Mouse (Mus musculus) neural tube, embryonic 12.5 days (tissue): ENCODE measurements around the gene Mras. TPM values are rescaled to one million over a fixed set of nuclear protein-coding genes. Genes with fewer than 3 reads are reported as not detected.

Experiments
- ATAC-seq: fragments of 200-750 bp; cut with Nextera tagmentation; 2 replicates; pipeline ENCODE4 v1.8.0; 2017; ENCODE audit warnings: low read depth, mild to moderate bottlenecking, moderate TSS enrichment, moderate library complexity; ENCODE audit not compliant: low FRiP score
- H3K27ac ChIP-seq: fragments of 300-500 bp; sonication (generic); 2 replicates; pipeline ENCODE4 v1.5.1; 2016
- H3K27me3 ChIP-seq: fragments of 300-500 bp; sonication (generic); replicated peaks from 2 replicates; pipeline ENCODE4 v1.6.1; 2016; ENCODE audit warnings: mild to moderate bottlenecking
- H3K36me3 ChIP-seq: fragments of 300-500 bp; sonication (generic); 2 replicates; pipeline ENCODE4 v1.6.1; 2016; ENCODE audit warnings: mild to moderate bottlenecking
- H3K4me1 ChIP-seq: fragments of 300-500 bp; sonication (generic); 2 replicates; pipeline ENCODE4 v1.6.1; 2016
- H3K4me2 ChIP-seq: fragments of 300-500 bp; sonication (generic); replicated peaks from 2 replicates; pipeline ENCODE4 v1.6.1; 2016; ENCODE audit warnings: mild to moderate bottlenecking
- H3K4me3 ChIP-seq: fragments of 300-500 bp; sonication (generic); 2 replicates; pipeline ENCODE4 v1.5.1; 2016
- H3K9ac ChIP-seq: fragments of 300-500 bp; sonication (generic); 2 replicates; pipeline ENCODE4 v1.6.1; 2016; ENCODE audit warnings: mild to moderate bottlenecking
- H3K9me3 ChIP-seq: fragments of 300-500 bp; sonication (generic); 2 replicates; pipeline ENCODE4 v1.6.1; 2016; ENCODE audit warnings: mild to moderate bottlenecking
- WGBS: fragments of 180-500 bp; shearing (Covaris S2); methylation state at CpG from one replicate; pipeline ENCODE4 v1.1.7; 2016; 5-methylcytosine and 5-hydroxymethylcytosine counted together
- polyA plus RNA-seq: library from polyadenylated mRNA; unstranded; fragments of >200 nt; fragmentation: Nextera tagmentation; extraction: Ambion mirVana; gene quantifications from 2 replicates; pipeline ENCODE4 v1.2.1, GENCODE M21; 2016

Gene Mras
- polyA plus RNA-seq, 1 experiment from 2014 or later = 27.5 TPM

DNA sequence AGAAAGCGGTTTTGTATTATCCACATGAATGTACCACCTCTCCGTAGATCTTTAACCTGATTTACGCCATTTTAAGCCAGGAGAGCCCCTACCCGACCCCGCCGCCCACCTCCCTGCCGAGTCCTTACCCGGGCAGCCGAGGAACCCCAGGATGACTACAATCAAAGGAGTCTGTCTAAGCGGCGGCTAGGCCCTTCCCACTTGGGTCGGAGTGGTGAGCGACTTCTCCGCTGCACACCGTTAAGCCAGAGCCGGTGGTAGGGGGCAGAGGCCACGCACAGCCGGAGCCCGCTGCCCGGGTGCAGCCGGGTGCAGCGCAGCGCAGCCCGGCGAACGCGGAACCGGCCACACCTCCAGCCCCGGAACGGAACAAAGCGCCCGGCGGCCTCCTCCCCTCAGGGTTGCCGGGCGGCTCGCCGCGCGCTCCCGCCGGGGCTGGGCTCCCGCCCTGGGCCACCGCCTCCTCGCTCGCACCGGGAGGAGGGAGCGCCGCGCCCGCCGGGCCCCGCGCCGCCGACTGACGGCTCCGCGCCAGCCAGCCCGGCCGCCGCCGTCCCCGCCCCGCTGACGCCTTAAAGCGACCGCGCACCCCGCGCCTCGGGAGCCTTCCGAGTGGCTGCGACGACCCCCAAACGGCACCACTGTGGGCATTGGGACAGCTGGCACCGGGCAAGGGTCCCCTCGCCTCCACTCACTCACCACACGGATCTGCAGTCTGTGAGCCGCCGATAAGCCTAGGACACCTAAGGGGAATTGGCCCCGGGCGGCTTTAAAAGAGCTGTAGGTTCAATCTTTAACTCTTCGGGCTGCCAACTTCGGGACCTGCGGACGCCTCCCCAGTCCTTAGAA lies 775 bp downstream of the Mras start:
- peak; percentile 72 for ATAC-seq
- Histone ChIP-seq H3K9ac (peak overlapping the region; percentile 87), H3K4me3 (peak overlapping the region; percentile 82), H3K4me1 (peaks cover 23% of the 10 kb centered on the region), H3K27ac (peak overlapping the region; percentile 72), H3K27me3 (peaks cover 17% of the 10 kb centered on the region), H3K9me3 (no peaks in the 10 kb centered on the region), H3K36me3 (no peaks in the 10 kb centered on the region), H3K4me2 (peak overlapping the region; percentile 86)
- under 1% methylated on average over 77 of the region's 86 CpGs for WGBS

DNA sequence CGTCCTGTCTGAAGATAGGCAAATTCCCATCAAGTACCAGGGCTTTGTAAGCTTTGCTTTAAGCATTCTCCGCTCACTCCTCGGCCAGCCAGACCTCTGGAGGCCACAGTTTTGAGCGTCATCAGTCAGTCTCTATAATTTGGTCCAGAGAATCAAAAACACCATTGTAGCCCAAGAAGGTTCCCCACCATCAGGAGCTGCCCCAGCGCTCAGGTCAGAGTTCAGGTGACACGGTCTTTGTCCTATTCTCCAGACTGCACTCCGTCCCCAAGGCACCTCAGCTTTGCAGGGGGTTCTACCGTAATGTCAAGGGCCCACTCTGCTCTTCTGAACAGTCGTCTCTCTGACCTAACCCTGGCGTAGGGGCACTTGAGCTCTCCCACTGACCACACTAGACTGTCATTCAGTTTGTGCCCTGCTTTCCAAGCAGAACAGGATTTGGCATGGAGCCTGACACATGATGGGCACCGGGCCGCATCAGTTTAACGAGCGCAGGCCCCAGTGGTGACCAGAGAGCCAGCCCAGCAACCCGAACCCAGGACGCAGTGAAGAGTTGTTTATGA lies 1.5 kb downstream of the Mras start:
- H3K4me2 ChIP-seq = peak overlapping the region; percentile 86
- peak overlapping the region; percentile 87 for H3K9ac ChIP-seq
- H3K27ac ChIP-seq = no peak overlapping the region
- no peaks in the 10 kb centered on the region for H3K36me3 ChIP-seq
- peaks cover 23% of the 10 kb centered on the region for H3K4me1 ChIP-seq
- peak overlapping the region; percentile 82 for H3K4me3 ChIP-seq
- no peaks in the 10 kb centered on the region for H3K9me3 ChIP-seq
- peaks cover 17% of the 10 kb centered on the region for H3K27me3 ChIP-seq
- peak; percentile 60 for ATAC-seq
- 18% methylated on average over 16 of the region's 16 CpGs for WGBS

GRCm38 (mm10) chr9:99434892-99435618 lies 2.1 kb downstream of the Mras start:
- no peaks in the 10 kb centered on the region for H3K9me3 ChIP-seq
- no peak overlapping the region for H3K27ac ChIP-seq
- H3K9ac ChIP-seq = peak overlapping the region; percentile 87
- peaks cover 23% of the 10 kb centered on the region for H3K4me1 ChIP-seq
- peak overlapping the region; percentile 82 for H3K4me3 ChIP-seq
- WGBS = 42% methylated on average over 14 of the region's 14 CpGs
- H3K27me3 ChIP-seq = peaks cover 17% of the 10 kb centered on the region
- no peaks in the 10 kb centered on the region for H3K36me3 ChIP-seq
- peak; percentile 53 for ATAC-seq
- peak overlapping the region; percentile 86 for H3K4me2 ChIP-seq

DNA sequence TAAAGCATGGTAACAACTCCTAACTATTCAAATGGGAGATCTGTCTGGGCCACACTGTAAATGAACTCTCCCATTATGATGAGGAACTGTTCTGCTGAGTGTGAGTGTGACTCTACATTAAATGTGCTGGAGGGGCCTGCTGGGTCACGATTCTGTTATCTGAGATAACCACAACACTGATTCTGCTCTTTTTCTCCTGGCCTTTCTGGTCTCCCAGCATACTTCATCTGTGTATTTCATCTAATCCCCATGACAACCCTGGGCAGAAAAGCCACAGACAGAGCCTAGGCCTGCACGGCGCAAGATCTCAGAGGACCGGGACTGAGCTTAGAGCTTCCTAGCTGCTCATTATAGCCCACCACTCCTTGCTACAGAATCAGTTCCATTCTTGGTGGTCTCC lies 4.7 kb downstream of the Mras start:
- Histone ChIP-seq H3K27me3 (peaks cover 3% of the 10 kb centered on the region), H3K9ac (no peak overlapping the region), H3K4me3 (no peak overlapping the region), H3K27ac (no peak overlapping the region), H3K4me2 (no peak overlapping the region), H3K36me3 (no peaks in the 10 kb centered on the region), H3K4me1 (peaks cover 23% of the 10 kb centered on the region), H3K9me3 (no peaks in the 10 kb centered on the region)
- no peak for ATAC-seq
- WGBS = 87% methylated on average over 4 of the region's 4 CpGs

GRCm38 (mm10) chr9:99431963-99432362 lies 5.2 kb downstream of the Mras start:
- H3K4me1 ChIP-seq = peaks cover 22% of the 10 kb centered on the region
- no peak overlapping the region for H3K4me2 ChIP-seq
- no peaks in the 10 kb centered on the region for H3K9me3 ChIP-seq
- H3K9ac ChIP-seq = no peak overlapping the region
- H3K4me3 ChIP-seq = no peak overlapping the region
- H3K36me3 ChIP-seq = no peaks in the 10 kb centered on the region
- H3K27ac ChIP-seq = no peak overlapping the region
- WGBS = 87% methylated on average over 6 of the region's 6 CpGs
- ATAC-seq = no peak
- H3K27me3 ChIP-seq = no peaks in the 10 kb centered on the region

GRCm38 (mm10) chr9:99431346-99431745 lies 5.8 kb downstream of the Mras start:
- H3K4me2 ChIP-seq = no peak overlapping the region
- H3K9me3 ChIP-seq = no peaks in the 10 kb centered on the region
- H3K27ac ChIP-seq = no peak overlapping the region
- no peak overlapping the region for H3K4me3 ChIP-seq
- H3K36me3 ChIP-seq = no peaks in the 10 kb centered on the region
- H3K9ac ChIP-seq = no peak overlapping the region
- no peaks in the 10 kb centered on the region for H3K27me3 ChIP-seq
- 92% methylated on average over 8 of the region's 8 CpGs for WGBS
- H3K4me1 ChIP-seq = peaks cover 20% of the 10 kb centered on the region
- no peak for ATAC-seq

GRCm38 (mm10) chr9:99430806-99431205 lies 6.4 kb downstream of the Mras start:
- Histone ChIP-seq H3K9me3 (no peaks in the 10 kb centered on the region), H3K4me2 (no peak overlapping the region), H3K27ac (no peak overlapping the region), H3K4me3 (no peak overlapping the region), H3K9ac (no peak overlapping the region), H3K27me3 (no peaks in the 10 kb centered on the region), H3K36me3 (no peaks in the 10 kb centered on the region), H3K4me1 (peaks cover 19% of the 10 kb centered on the region)
- 82% methylated on average over 6 of the region's 6 CpGs for WGBS
- no peak for ATAC-seq

DNA sequence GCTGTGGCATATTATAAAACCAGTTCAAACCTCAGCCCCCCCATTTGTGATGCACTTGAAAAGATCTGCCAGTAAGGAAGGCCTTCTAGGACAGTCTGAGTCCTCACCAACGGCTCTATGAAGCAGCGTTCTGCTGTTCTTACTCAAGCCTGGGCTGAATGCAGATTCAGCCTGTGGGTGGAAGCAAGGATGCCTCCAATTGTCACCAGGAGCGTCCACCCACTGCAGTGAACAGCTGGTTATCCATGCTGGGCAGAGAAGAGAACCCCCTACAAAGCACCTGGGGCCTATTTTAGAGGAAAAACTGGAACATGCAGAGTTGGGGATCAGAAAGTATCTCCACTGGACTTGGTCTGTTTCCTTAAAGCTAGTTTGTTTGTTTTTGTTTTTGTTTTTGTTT lies 7.3 kb downstream of the Mras start:
- Histone ChIP-seq H3K27me3 (no peaks in the 10 kb centered on the region), H3K9ac (no peak overlapping the region), H3K9me3 (no peaks in the 10 kb centered on the region), H3K36me3 (no peaks in the 10 kb centered on the region), H3K27ac (no peak overlapping the region), H3K4me3 (no peak overlapping the region), H3K4me2 (no peak overlapping the region), H3K4me1 (peaks cover 13% of the 10 kb centered on the region)
- ATAC-seq = no peak
- 84% methylated on average over 3 of the region's 3 CpGs for WGBS

DNA sequence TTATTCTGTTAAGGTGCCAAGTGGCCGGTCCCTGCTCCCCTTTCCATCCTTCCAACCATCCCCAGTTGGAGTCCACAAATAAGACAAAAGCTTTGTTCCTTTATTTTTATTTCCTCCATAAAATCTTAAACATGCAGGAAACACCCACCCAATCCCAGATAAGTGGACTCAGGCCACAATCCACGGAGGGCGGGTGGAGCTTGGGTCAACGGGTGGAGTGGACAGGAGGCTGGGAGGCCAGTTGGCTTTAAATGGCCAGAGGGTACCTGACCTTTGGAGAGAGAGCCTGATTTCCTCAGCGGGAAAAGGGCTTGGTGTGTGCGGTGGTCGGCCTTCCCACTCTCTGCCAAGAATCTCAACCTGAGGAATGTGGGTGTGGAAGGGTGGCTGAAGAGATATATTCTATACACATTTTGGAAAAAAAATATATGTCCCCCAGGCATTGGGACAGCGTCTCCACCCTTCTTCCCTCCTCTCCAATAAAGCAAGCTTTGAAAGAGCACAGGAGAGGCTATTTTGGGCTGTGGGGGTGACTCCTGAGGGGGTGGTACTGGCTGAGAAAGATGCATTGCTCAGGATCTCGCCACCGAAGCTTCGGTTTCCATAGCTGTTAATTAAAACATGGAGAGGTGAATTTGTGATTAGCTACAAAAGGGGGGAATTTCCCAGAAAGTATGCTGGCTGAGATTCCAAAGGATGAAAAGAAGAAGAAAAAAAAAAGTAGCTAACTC lies 8.4 kb downstream of the Mras start:
- ATAC-seq = no peak
- H3K9ac ChIP-seq = no peak overlapping the region
- H3K36me3 ChIP-seq = no peaks in the 10 kb centered on the region
- no peak overlapping the region for H3K4me3 ChIP-seq
- H3K4me1 ChIP-seq = peaks cover 14% of the 10 kb centered on the region; the same call in 1 of the 2 replicates
- H3K27me3 ChIP-seq = no peaks in the 10 kb centered on the region
- 81% methylated on average over 11 of the region's 11 CpGs for WGBS
- no peaks in the 10 kb centered on the region for H3K9me3 ChIP-seq
- no peak overlapping the region for H3K4me2 ChIP-seq
- no peak overlapping the region for H3K27ac ChIP-seq

DNA sequence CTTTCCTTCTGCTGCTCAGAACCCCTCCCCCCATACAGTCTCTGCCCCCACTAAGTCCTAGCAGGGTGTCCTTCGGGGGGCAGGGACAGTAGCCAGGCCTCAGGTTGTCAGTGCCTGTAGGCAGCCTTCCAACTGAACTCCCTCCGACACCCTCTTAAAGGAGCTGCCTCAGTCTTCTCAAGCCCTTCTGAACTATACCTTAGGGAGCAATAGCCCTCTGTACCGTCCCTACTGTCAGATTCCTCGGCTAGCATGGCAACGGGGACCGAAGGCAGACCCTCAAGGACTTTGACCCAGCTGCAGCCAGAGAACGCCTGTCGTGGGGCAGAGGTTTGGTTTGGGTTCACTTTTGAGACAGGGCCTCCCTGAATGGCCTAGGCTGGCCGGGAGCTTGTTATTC lies 11.9 kb downstream of the Mras start:
- Histone ChIP-seq H3K4me2 (no peak overlapping the region), H3K4me3 (no peak overlapping the region), H3K4me1 (peaks cover 14% of the 10 kb centered on the region; the same call in 1 of the 2 replicates), H3K27ac (no peak overlapping the region), H3K9me3 (no peaks in the 10 kb centered on the region), H3K9ac (no peak overlapping the region), H3K36me3 (no peaks in the 10 kb centered on the region), H3K27me3 (no peaks in the 10 kb centered on the region)
- ATAC-seq = no peak
- WGBS = 63% methylated on average over 9 of the region's 9 CpGs

DNA sequence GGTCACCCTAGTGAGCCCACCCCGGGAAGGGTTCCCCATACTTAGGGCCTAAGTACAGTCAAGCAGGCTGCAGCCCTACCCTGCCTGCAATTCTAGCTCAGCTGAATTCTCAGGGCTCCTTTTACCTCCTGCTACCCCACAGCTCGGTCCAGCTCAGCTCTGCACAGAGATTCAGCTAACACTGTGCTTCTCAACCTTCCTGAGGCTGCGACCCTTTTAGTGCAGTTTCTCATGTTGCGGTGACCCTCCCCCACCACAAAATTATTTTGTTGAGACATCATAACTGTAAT lies 12.7 kb downstream of the Mras start:
- 72% methylated on average over 4 of the region's 4 CpGs for WGBS
- Histone ChIP-seq H3K27ac (no peak overlapping the region), H3K4me1 (peaks cover 14% of the 10 kb centered on the region; the same call in 1 of the 2 replicates), H3K36me3 (no peaks in the 10 kb centered on the region), H3K4me2 (no peak overlapping the region), H3K9me3 (no peaks in the 10 kb centered on the region), H3K4me3 (no peak overlapping the region), H3K27me3 (no peaks in the 10 kb centered on the region), H3K9ac (no peak overlapping the region)
- ATAC-seq = no peak
